Mouse (Mus musculus) left cerebral cortex, adult 18-20 months (tissue): ENCODE results near the gene Trpt1. TPM values are rescaled to one million over a fixed set of nuclear protein-coding genes. Genes with fewer than 3 reads are reported as not detected.

Source experiments
- DNase-seq, 2 experiments: peaks; one replicate each; pipeline ENCODE4 v3.0.0; 2021 to 2022; ENCODE audit warnings: low spot score in 2 of 2, mixed read lengths in 1 of 2
- long read RNA-seq, 2 experiments: library from polyadenylated mRNA; stranded (forward); transcript quantifications; one replicate each; pipeline ENCODE4 v2.0.0; 2021
- total RNA-seq, 2 experiments: library from RNA; stranded (reverse); gene quantifications; 2 replicates each; pipeline ENCODE4 v1.2.3; 2021

Gene Trpt1
- total RNA-seq = 10 to 100 TPM; 19.6 to 24.6 TPM
- long read RNA-seq, experiment 1, transcript Trpt1-202 (6 exons, 972 nt) = major isoform, 7 of 21 reads
- long read RNA-seq, experiment 1, partial matches to known transcripts = 2 of 21 reads
- long read RNA-seq, experiment 1, other reads (novel, unspliced or antisense) = 8 of 21 reads
- long read RNA-seq, experiment 2, transcript Trpt1-202 (6 exons, 972 nt) = major isoform, 6 of 16 reads
- long read RNA-seq, experiment 2, transcript Trpt1-201 (7 exons, 1,103 nt) = minor isoform, 5 of 16 reads
- long read RNA-seq, experiment 2, partial matches to known transcripts = 1 of 16 reads
- long read RNA-seq, experiment 2, other reads (novel, unspliced or antisense) = 4 of 16 reads

GRCm38 (mm10) chr19:6996006-6996405, at the start of gene Trpt1, which contains the start of gene Nudt22:
TSS of gene Trpt1 (plus strand) at chr19:6996131.
TSS of gene Nudt22 (minus strand) at chr19:6996117.
- DNase-seq = peak; percentile 82 to 87

GRCm38 (mm10) chr19:6947742-6948141, 48.2 kb upstream of the Trpt1 start:
- DNase-seq = no peak

- no peak for DNase-seq
Measured at GRCm38 (mm10) chr19:6948186-6948585, 47.7 kb upstream of the Trpt1 start.

DNA sequence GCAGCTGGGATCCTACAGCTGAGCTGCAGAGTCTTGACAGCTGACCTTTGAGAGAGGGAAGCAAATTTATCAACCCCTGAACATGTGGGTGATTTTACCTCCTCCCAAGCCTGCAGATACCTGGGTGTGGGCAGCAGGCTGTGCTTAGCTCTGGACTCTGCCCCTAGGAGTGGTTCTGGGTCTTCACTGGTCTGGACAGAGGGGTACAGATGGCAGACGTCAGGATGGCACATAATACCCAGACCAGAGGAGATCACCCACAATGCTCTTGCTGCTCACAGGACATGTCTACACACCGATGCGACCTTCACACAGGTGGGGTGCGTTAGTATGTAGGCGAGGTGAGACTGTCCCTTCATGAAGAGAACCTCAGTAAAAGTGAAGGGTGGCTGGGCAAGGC, 46.4 kb upstream of the Trpt1 start:
- DNase-seq = no peak

DNA sequence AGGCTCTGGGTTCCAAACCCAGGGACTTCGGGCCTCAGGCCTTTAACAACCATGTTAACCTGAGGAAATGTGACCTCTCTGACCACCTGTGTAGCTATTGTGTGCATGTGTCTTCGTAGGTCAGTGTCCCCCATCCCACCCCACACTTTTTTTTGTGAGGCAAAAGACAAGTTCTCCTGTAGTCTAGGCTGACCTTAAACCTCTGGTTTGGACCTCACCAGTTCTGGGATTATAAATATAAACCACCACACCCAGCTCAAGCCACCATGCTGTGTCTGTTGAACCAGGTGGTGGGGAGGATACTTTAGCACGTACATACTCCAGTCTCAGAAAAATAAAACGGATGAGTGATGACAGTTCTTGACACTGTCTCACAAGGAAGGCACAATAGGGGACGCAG, 46.0 kb upstream of the Trpt1 start:
- no peak for DNase-seq

GRCm38 (mm10) chr19:6950613-6951153, 45.2 kb upstream of the Trpt1 start:
- DNase-seq = peak; percentile 44 to 58

- peak; percentile 91 to 94 for DNase-seq
Measured at GRCm38 (mm10) chr19:6951381-6951968, 44.5 kb upstream of the Trpt1 start.

GRCm38 (mm10) chr19:6951994-6952711, 43.8 kb upstream of the Trpt1 start:
- DNase-seq = peak; percentile 43 to 68

DNA sequence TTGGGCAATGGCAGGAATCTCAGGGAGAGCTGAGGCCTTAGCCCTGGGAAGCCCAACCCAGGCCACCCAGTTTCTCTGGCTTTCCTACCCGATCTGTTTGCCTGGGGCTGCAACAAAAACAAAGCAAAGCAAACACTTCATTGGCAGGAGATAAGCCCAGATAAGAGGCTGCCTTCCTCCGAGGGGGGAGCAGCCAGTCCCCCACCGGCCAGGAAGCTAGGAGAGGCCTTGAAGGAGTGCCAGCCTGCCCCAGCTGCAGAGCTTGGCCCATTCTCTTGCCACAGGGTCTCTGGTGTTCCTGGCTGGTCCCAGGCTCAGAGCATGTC, 43.3 kb upstream of the Trpt1 start:
- no peak for DNase-seq

GRCm38 (mm10) chr19:6954046-6954445, 41.9 kb upstream of the Trpt1 start:
- no peak for DNase-seq

DNA sequence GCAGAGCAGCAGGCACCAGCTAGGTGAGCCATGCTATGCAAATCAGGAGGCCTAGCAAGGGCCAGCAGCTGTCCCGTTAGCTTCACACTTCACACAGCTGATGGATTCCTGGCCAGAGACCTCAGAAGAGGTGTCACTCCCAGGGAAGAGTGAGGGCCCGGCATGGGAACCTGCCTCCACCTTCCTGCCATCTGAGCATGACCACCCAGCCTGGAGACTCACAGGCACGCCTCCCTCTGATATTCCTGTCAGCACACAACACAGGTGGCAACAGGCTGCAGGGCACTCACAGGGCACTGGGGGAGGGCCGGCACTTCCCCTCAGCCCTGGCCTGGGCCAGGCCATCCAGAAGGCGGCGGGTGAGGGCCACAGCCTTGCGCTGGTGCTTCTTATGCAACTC, 40.5 kb upstream of the Trpt1 start:
- DNase-seq = no peak

- no peak for DNase-seq
Measured at GRCm38 (mm10) chr19:6956461-6956860, 39.5 kb upstream of the Trpt1 start.

DNA sequence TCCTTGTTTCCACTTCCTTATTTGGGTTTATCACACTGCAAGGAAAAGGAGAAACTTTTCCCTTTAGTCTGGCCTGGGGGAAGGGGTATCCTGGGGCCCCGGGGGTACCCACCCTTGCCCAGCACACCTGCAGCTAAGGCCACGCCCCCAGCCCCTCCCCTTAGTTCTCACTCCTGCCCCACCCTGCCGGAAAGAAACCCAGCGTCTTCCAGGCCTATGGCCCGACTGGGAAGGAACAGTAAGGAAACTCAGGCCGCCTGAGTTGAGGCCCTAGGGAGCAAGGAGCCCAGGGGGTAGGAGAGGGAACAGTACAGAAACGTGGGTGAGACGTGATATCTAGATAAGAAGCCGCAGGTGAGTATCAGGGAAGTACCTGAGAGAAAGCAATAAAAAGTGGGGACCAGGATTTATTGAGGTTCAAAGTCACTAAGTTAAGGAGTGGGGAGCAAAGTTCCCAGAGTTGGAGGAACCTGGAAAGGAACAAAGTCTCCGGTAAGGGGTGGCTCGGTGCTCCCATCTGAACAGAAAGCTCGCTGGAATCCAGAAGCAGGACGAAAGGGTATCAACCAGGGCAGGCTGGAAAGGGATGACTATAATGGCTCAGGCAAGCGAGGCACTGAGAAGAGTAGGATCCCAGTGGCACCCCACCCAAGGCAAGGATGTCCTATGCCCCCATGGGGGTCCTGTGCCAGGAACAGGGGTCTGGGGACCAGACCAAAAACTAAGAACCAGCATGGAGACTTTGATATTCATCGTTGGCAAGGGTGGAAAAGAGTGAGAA, 27.2 kb upstream of the Trpt1 start:
- no peak for DNase-seq

GRCm38 (mm10) chr19:6969291-6969664, 26.7 kb upstream of the Trpt1 start:
- DNase-seq = no peak

- DNase-seq = peak in 1 of 2 experiments; percentile 20
Measured at GRCm38 (mm10) chr19:6969665-6970381, 26.1 kb upstream of the Trpt1 start.

DNA sequence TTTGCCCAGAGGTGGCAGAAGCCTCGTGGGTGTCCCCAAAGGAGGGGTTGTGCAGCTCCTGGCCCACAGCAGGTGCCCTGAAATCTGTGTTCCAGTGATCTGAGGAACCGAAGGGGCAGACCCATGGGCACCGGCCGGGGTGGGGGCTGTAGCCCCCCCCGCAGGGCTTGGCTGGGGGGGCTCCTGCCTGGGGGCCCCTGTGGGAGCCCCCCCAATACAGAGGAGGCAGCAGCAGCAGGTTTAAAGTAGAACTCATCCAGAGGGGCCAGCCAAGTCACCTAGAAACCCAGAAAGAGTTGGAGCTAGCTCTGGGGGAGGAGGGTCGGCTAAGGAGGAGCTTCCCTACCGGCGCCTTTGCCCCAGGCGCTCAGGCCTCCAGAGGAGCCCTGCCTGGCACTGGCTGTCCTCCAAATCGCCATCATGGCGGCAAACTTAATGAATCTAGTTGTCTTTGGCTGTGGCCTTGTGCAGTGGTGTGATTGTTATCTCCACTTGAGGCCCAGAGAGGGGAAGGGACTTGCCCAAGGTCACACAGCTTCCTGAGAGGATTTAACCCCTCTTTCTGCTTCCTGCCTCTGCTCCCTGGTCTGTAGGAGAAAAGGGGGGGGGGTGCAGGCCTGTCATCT, 25.4 kb upstream of the Trpt1 start:
- DNase-seq = no peak

DNA sequence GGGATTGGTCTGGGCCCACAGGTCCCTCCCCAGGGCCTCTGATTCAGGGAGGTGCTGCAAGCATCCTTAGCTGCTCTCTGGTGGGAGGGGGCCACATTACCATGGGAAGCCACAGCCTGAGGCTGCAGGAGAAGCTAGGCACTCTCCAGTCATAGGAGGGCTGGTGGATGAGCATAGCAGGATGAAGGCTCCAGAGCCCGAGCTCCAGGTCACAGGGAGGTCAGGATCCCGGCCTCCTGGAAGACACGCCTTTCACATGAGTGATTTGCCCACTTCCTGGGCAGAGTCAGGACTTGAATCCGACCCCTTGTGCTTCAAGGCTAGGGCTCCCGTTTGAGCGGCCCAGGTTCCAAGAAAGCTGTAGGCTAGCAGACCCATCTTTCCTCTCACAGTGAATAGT, 24.3 kb upstream of the Trpt1 start:
- no peak for DNase-seq

DNA sequence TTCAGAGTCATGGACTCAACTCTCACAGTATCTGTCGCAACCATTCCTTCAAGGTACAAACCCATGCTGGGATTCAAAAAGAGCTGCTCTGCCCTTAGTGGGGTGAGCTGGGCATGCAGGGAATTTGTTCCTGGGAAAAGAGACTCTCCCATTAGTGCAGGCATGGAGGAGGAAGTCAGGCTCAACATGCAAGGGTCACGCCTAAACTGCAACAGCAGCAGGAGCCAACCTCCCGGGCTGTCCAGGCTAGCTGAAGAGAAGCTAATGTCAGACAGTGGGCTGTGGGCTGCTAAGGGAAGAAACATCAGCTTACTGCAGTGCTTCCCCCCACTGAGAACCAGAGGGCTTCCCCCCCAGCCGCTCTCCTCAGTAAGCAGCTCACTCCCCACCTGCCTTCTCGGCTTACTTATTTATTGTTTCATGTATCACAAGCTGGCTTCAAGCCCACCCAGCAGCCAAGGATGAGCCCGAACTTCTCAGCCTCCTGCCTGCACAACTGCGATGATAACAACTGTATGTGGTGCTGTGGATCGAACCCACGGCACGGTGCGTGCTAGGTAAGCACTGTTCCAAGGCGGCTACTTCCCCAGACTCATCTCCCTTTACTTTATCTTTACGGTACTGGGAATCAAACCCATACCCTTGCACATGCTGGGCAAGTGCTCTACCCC, 23.5 kb upstream of the Trpt1 start:
- no peak for DNase-seq

DNA sequence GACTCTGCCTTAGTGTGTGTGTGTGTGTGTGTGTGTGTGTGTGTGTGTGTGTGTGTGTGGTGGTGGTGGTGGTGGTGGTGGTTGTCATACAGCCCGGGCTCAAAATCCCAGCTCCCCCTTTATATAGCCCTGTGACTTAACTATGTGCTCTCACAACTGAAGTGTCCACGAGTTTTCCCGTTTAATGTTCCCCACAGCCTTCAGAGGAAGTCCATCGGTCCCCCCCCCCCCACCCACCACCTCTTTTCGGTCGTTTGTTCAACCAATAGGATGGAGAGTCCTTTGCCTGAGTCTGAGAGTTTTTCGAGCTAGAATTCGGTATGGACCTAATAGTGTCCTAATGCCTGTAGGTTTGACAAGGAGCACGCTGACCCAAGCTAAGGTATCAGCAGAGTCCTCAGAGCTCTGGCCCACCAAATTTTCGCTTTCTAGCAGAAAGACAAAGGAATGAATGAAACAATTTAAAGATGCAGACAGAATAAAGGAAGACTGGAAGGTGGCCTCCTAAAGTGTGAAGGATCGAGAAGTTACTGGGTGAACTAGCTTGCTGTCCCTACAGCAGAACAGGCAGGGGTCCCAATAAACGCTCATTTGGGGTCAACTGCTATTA, 22.2 kb upstream of the Trpt1 start:
- no peak for DNase-seq
